Mouse (Mus musculus) limb, embryonic 13.5 days (tissue): ENCODE data around the gene Hist1h4f. TPM values are rescaled to one million over a fixed set of nuclear protein-coding genes. Genes with fewer than 3 reads are reported as not detected.
"Not testable (repeated sequence)": the region's sequence is repeated elsewhere in the genome, so short reads cannot be mapped to it uniquely, and the experiment has no call there.

Experiments
- ATAC-seq: fragments of 200-750 bp; cut with Nextera tagmentation; 2 replicates; pipeline ENCODE4 v1.8.0; 2017; ENCODE audit warnings: low read depth, moderate number of reproducible peaks, moderate TSS enrichment; ENCODE audit not compliant: low FRiP score
- H3K27ac ChIP-seq: fragments of 300-500 bp; sonication (generic); 2 replicates; pipeline ENCODE4 v1.5.1; 2015; ENCODE audit warnings: inconsistent platforms, mild to moderate bottlenecking, moderate library complexity
- H3K27me3 ChIP-seq: fragments of 300-500 bp; sonication (generic); 2 replicates; pipeline ENCODE4 v1.6.1; 2015; ENCODE audit warnings: mild to moderate bottlenecking, inconsistent platforms
- H3K36me3 ChIP-seq: fragments of 300-500 bp; sonication (generic); 2 replicates; pipeline ENCODE4 v1.6.1; 2015; ENCODE audit warnings: inconsistent platforms, mild to moderate bottlenecking, moderate library complexity
- H3K4me1 ChIP-seq: fragments of 300-500 bp; sonication (generic); 2 replicates; pipeline ENCODE4 v1.6.1; 2015; ENCODE audit warnings: inconsistent platforms
- H3K4me2 ChIP-seq: fragments of 300-500 bp; sonication (generic); replicated peaks from 2 replicates; pipeline ENCODE4 v1.6.1; 2015; ENCODE audit warnings: inconsistent platforms, mild to moderate bottlenecking, moderate library complexity
- H3K4me3 ChIP-seq: fragments of 300-500 bp; sonication (generic); 2 replicates; pipeline ENCODE4 v1.5.1; 2015; ENCODE audit warnings: moderate library complexity, mild to moderate bottlenecking, inconsistent platforms
- H3K9ac ChIP-seq: fragments of 300-500 bp; sonication (generic); 2 replicates; pipeline ENCODE4 v1.6.1; 2015; ENCODE audit warnings: mild to moderate bottlenecking, inconsistent platforms
- H3K9me3 ChIP-seq: fragments of 300-500 bp; sonication (generic); 2 replicates; pipeline ENCODE4 v1.6.1; 2016; ENCODE audit warnings: inconsistent platforms
- WGBS: fragments of 180-500 bp; shearing (Covaris S2); methylation state at CpG from one replicate; pipeline ENCODE4 v1.1.7; 2015; 5-methylcytosine and 5-hydroxymethylcytosine counted together
- polyA plus RNA-seq: library from polyadenylated mRNA; unstranded; fragments of >200 nt; fragmentation: Nextera tagmentation; extraction: Ambion mirVana; gene quantifications from 2 replicates; pipeline ENCODE4 v1.2.1, GENCODE M21; 2015

Hist1h4f gene
- polyA plus RNA-seq, 1 experiment from 2014 or later = 1.9 TPM

DNA sequence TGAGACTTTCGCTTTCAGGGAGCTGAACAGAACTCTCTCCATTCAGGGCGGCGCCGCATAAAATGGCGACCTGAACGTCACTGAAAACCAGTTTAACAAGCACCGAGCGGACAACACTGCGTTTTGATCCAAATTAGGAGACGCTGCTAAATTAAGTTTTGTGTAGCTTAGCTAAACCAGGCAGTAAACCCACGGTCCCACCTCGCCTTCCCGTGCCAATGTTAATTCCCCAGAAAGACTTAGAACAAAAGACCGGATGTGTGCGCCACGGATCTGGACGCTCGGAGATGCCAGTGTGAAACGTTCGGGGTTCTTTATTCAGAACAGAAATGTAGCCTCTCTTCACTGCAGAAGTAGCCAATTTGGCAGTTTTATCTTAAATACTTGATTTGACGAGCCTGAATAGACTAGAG, 33.6 kb upstream of the Hist1h4f start:
- peak overlapping the region; percentile 72 for H3K9ac ChIP-seq
- H3K4me1 ChIP-seq = peaks cover 37% of the 10 kb centered on the region
- H3K9me3 ChIP-seq = no peaks in the 10 kb centered on the region
- H3K36me3 ChIP-seq = no peaks in the 10 kb centered on the region
- WGBS = under 1% methylated on average over 21 of the region's 21 CpGs
- no peak for ATAC-seq
- H3K4me3 ChIP-seq = peak overlapping the region; percentile 48
- no peaks in the 10 kb centered on the region for H3K27me3 ChIP-seq
- peak overlapping the region; percentile 80 for H3K4me2 ChIP-seq
- peak overlapping the region; percentile 92 for H3K27ac ChIP-seq

- Histone ChIP-seq H3K36me3 (no peaks in the 10 kb centered on the region), H3K27me3 (no peaks in the 10 kb centered on the region), H3K9me3 (no peaks in the 10 kb centered on the region), H3K27ac (peak overlapping the region; percentile 92), H3K4me1 (peaks cover 37% of the 10 kb centered on the region), H3K9ac (peak overlapping the region; percentile 72), H3K4me3 (peak overlapping the region; percentile 48), H3K4me2 (peak overlapping the region; percentile 80)
- no peak for ATAC-seq
Measured at GRCm38 (mm10) chr13:23584331-23584730, 32.9 kb upstream of the Hist1h4f start.

- H3K9ac ChIP-seq = 0 out of 2 replicates have a peak overlapping the region, but pooled peaks have one; percentile 19
- H3K27me3 ChIP-seq = no peaks in the 10 kb centered on the region
- no peaks in the 10 kb centered on the region for H3K9me3 ChIP-seq
- H3K36me3 ChIP-seq = no peaks in the 10 kb centered on the region
- no peak for ATAC-seq
- H3K27ac ChIP-seq = peak overlapping the region; percentile 92
- H3K4me3 ChIP-seq = peak overlapping the region; percentile 19; the same call in 1 of the 2 replicates
- peaks cover 37% of the 10 kb centered on the region for H3K4me1 ChIP-seq
- H3K4me2 ChIP-seq = peak overlapping the region; percentile 87
Measured at GRCm38 (mm10) chr13:23583387-23584068, 32.1 kb upstream of the Hist1h4f start.

DNA sequence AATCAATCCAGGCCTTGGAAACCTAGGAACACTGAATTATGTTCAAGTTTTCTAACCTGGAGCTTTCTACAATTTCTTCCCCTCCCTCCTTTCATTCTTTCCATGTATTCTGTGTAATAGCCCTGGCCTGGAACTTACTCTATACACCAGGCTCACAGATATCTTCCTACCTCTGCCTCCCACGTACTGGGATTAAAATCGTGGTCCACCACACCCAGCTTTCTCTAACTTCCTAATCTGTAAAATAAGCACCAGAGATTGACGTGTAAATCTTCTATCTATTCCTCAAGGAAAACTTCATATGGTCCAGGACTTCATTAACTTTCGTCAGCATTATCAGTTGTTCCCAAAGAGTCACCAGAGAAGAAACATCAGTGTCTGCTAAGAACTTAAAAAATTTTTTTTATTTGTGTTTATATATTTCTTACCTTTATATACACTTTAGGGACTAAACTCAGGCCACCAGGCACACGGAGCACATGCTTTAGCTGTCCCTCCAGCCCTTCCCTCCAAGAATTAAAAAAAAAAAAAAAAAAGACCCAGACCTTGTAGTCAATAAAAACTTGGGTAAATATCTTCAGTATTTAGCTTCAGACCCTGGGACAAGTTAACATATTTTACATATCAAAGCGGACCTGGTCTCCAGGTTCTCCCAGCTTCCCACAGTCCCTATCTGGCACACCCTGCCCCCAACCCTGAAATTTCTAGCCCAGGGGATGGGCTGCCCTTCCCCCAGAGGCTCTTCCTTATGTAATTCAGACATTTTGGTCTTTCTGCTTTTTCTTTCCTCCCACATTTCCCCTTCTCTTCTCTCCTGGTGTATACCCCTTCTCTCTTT, 31.0 kb upstream of the Hist1h4f start:
- no peaks in the 10 kb centered on the region for H3K27me3 ChIP-seq

GRCm38 (mm10) chr13:23581408-23582218, 30.2 kb upstream of the Hist1h4f start, which contains the start of gene Hist1h4d:
Gene Hist1h4d, plus strand, starts transcription at chr13:23581598.
- under 1% methylated on average over 43 of the region's 43 CpGs for WGBS

More for the DNA sequence above, 31.0 kb upstream of the Hist1h4f start:
- Histone ChIP-seq H3K9me3 (no peaks in the 10 kb centered on the region), H3K4me2 (peak overlapping the region; percentile 87), H3K4me3 (peak overlapping the region; percentile 58), H3K9ac (peak overlapping the region; percentile 79), H3K4me1 (peaks cover 37% of the 10 kb centered on the region), H3K36me3 (no peaks in the 10 kb centered on the region), H3K27ac (peak overlapping the region; percentile 92)
- no peak for ATAC-seq
- 11% methylated on average over 6 of the region's 6 CpGs for WGBS

DNA sequence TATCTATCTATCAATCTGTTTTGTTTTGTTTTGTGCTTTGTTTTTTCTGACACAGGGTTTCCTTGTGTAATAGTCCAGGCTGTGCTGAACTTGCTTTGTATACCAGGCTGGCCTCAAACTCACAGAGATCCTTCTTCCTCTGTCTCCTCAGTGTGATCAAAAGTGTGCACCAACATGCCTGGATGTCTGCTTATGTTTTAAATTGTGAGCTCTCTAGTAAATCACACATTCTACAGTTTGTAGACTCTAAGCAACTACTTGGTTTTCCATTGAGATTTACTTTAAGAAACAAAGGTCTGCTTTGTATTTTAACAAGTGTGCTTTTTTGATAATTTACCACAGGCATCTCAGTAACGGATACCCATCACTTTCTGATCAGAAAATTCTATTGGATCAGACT, 26.4 kb upstream of the Hist1h4f start:
- no peak overlapping the region for H3K4me3 ChIP-seq
- H3K4me2 ChIP-seq = no peak overlapping the region
- no peak for ATAC-seq
- H3K9ac ChIP-seq = no peak overlapping the region
- no peaks in the 10 kb centered on the region for H3K9me3 ChIP-seq
- no peaks in the 10 kb centered on the region for H3K27me3 ChIP-seq
- no peak overlapping the region for H3K27ac ChIP-seq
- 88% methylated on average over 1 of the region's 1 CpGs for WGBS
- H3K36me3 ChIP-seq = no peaks in the 10 kb centered on the region
- H3K4me1 ChIP-seq = peaks cover 35% of the 10 kb centered on the region

More at GRCm38 (mm10) chr13:23581408-23582218, 30.2 kb upstream of the Hist1h4f start, which contains the start of gene Hist1h4d:
- no peaks in the 10 kb centered on the region for H3K36me3 ChIP-seq
- ATAC-seq = peak; percentile 90
- peak within 1 kb of the TSS; percentile 79 for H3K9ac ChIP-seq
- no peaks in the 10 kb centered on the region for H3K9me3 ChIP-seq
- peak within 1 kb of the TSS; percentile 92 for H3K27ac ChIP-seq
- H3K4me1 ChIP-seq = peaks cover 42% of the 10 kb centered on the region
- H3K4me3 ChIP-seq = peak within 1 kb of the TSS; percentile 58
- H3K27me3 ChIP-seq = no peaks in the 10 kb centered on the region
- H3K4me2 ChIP-seq = peak within 1 kb of the TSS; percentile 87

DNA sequence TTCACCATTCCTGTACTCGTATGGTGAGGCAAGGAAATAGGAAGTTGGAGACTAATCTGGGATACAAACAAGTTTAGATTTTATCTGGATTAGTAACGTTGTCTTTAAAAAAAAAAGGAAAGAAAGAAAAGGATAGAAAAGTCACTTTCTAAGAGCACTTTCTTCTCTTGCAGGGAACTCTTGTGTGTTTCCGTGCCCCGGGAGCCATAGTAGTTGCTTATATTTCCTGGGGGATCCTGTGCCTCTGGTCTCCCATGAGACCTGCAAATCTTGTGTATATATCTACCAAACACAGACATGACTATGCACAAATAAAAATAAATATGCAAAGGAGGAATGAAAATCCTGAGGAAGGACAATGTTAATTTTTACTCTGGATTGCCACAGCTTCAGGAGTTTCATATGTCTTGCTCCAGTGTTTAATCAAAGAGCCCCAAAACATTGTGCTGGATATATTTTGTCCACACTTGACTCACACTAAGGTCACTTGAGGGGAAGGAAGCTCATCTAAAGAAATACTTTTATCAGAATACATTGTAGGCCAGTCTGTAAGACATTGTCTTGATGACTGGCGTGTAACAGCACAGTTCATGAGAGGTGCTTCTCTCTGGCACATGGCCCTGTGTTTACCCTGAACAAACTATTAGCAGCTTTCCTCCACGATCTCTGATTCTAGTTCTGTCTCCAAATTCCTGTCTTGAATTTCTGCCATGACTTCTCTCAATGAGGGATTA, 25.6 kb upstream of the Hist1h4f start:
- 51% methylated on average over 6 of the region's 6 CpGs for WGBS
- Histone ChIP-seq H3K9ac (peak overlapping the region; percentile 79), H3K4me3 (peak overlapping the region; percentile 52), H3K9me3 (no peaks in the 10 kb centered on the region), H3K27me3 (no peaks in the 10 kb centered on the region), H3K4me1 (peaks cover 35% of the 10 kb centered on the region), H3K4me2 (peak overlapping the region; percentile 70), H3K36me3 (no peaks in the 10 kb centered on the region), H3K27ac (peak overlapping the region; percentile 87)
- no peak for ATAC-seq

GRCm38 (mm10) chr13:23576351-23576881, 25.0 kb upstream of the Hist1h4f start:
- Histone ChIP-seq H3K9me3 (no peaks in the 10 kb centered on the region), H3K36me3 (no peaks in the 10 kb centered on the region), H3K27ac (peak overlapping the region; percentile 87), H3K9ac (peak overlapping the region; percentile 79), H3K27me3 (no peaks in the 10 kb centered on the region), H3K4me2 (peak overlapping the region; percentile 70), H3K4me1 (peaks cover 34% of the 10 kb centered on the region), H3K4me3 (peak overlapping the region; percentile 52)
- no peak for ATAC-seq
- 4% methylated on average over 7 of the region's 7 CpGs for WGBS

DNA sequence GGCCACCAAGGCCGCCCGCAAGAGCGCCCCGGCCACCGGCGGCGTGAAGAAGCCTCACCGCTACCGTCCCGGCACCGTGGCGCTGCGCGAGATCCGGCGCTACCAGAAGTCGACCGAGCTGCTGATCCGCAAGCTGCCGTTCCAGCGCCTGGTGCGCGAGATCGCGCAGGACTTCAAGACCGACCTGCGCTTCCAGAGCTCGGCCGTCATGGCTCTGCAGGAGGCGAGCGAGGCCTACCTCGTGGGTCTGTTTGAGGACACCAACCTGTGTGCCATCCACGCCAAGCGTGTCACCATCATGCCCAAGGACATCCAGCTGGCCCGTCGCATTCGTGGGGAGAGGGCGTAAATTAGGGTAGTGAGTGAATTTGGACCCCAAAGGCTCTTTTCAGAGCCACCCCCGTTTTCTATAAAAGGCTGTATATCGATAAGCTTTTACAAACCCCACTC, 24.4 kb upstream of the Hist1h4f start:
- Histone ChIP-seq H3K4me1 (peaks cover 32% of the 10 kb centered on the region), H3K9ac (peak overlapping the region; percentile 79), H3K4me3 (peak overlapping the region; percentile 52), H3K27ac (peak overlapping the region; percentile 87), H3K4me2 (peak overlapping the region; percentile 70)
- not testable (repeated sequence) for H3K27me3 ChIP-seq, ATAC-seq, H3K9me3 ChIP-seq, H3K36me3 ChIP-seq
- WGBS = under 1% methylated on average over 13 of the region's 40 CpGs

DNA sequence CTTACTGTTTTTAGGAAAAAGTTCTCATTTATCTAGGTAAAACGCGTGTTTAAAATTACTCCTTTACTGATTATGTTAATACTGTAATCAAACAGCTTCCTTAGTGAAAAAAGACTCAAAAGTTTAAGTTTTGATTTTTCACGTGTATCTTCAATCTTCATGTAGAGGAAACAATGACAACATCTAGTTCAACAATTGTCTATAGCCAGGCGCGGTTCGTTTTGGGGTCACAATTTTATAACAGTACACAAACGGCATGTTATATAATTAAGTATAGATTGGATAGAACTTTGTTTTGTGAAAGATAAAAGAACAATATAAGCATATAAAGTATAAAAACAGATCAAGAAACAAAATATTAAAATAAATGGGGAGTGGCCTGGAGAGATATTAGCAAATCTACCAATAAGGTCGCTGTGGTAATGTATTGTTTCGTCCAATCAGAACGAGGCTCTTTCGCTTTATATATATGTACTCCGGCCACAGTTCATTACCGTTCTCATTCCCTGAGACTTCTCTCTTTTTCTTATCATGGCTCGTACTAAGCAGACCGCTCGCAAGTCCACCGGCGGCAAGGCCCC, 23.9 kb upstream of the Hist1h4f start, which contains the start of gene Hist1h3d:
Gene Hist1h3d, plus strand, starts transcription at position 493 of the 581 bp plus-strand sequence.
- WGBS = 0% methylated on average over 18 of the region's 18 CpGs
- peak within 1 kb of the TSS; percentile 52 for H3K4me3 ChIP-seq
- H3K9ac ChIP-seq = peak within 1 kb of the TSS; percentile 79
- peaks cover 31% of the 10 kb centered on the region for H3K4me1 ChIP-seq
- H3K27ac ChIP-seq = peak within 1 kb of the TSS; percentile 88
- H3K4me2 ChIP-seq = peak within 1 kb of the TSS; percentile 70
- no peaks in the 10 kb centered on the region for H3K36me3 ChIP-seq
- no peaks in the 10 kb centered on the region for H3K9me3 ChIP-seq
- no peaks in the 10 kb centered on the region for H3K27me3 ChIP-seq
- ATAC-seq = peak; percentile 60
